Mouse (Mus musculus): ENCODE results near the gene Zfp873. TPM values are rescaled to one million over a fixed set of nuclear protein-coding genes. Genes with fewer than 3 reads are reported as not detected.

Gene Zfp873
- polyA plus RNA-seq, 1 experiment from 2014 or later: 14.7 TPM

Other genes starting within 250 kb of the Zfp873 start
- gene Gm4767, start 235.9 kb upstream of the Zfp873 start, polyA plus RNA-seq (2014; fragmentation: Nextera tagmentation; extraction: Ambion mirVana): 3.6 and 4.2 TPM in 2 replicates
- 13.1 and 13.7 TPM in 2 replicates for gene Gm32687, start 184.2 kb upstream of the Zfp873 start, polyA plus RNA-seq (2014; fragmentation: Nextera tagmentation; extraction: Ambion mirVana)
- 7.5 and 8.0 TPM in 2 replicates for gene Zfp781, start 117.6 kb upstream of the Zfp873 start, polyA plus RNA-seq (2014; fragmentation: Nextera tagmentation; extraction: Ambion mirVana)
- 7.1 and 7.4 TPM in 2 replicates for gene BC024063, start 35.2 kb downstream of the Zfp873 start, polyA plus RNA-seq (2014; fragmentation: Nextera tagmentation; extraction: Ambion mirVana)
- 6.3 and 6.6 TPM in 2 replicates for gene AU041133, start 79.9 kb downstream of the Zfp873 start, polyA plus RNA-seq (2014; fragmentation: Nextera tagmentation; extraction: Ambion mirVana)
- gene Zfp938, start 193.2 kb downstream of the Zfp873 start, polyA plus RNA-seq (2014; fragmentation: Nextera tagmentation; extraction: Ambion mirVana): 18.8 and 20.6 TPM in 2 replicates